Mouse (Mus musculus) neural tube, embryonic 11.5 days (tissue): ENCODE data around the gene Dgat2. TPM values are rescaled to one million over a fixed set of nuclear protein-coding genes. Genes with fewer than 3 reads are reported as not detected.

Source experiments
- ATAC-seq: fragments of 200-750 bp; cut with Nextera tagmentation; 2 replicates; pipeline ENCODE4 v1.8.0; 2017; ENCODE audit warnings: moderate number of reproducible peaks, mild to moderate bottlenecking, moderate TSS enrichment, moderate library complexity; ENCODE audit not compliant: insufficient read depth, low FRiP score, low TSS enrichment
- DNase-seq: peaks from one replicate; pipeline ENCODE4 v3.0.0-alpha.2; 2015; ENCODE audit warnings: low spot score
- H3K27ac ChIP-seq: fragments of 300-500 bp; sonication (generic); 2 replicates; pipeline ENCODE4 v1.5.1; 2014; ENCODE audit warnings: low read depth, mild to moderate bottlenecking, low read length
- H3K27me3 ChIP-seq: fragments of 300-500 bp; sonication (generic); 2 replicates; pipeline ENCODE4 v1.6.1; 2014; ENCODE audit warnings: mild to moderate bottlenecking, low read length, mixed read lengths; ENCODE audit not compliant: control insufficient read depth, insufficient read depth
- H3K36me3 ChIP-seq: fragments of 300-500 bp; sonication (generic); 2 replicates; pipeline ENCODE4 v1.6.1; 2014; ENCODE audit warnings: mild to moderate bottlenecking, low read length, moderate library complexity, mixed read lengths; ENCODE audit not compliant: control insufficient read depth, insufficient read depth
- H3K4me1 ChIP-seq: fragments of 300-500 bp; sonication (generic); 2 replicates; pipeline ENCODE4 v1.6.1; 2014; ENCODE audit warnings: low read length, mixed read lengths; ENCODE audit not compliant: control insufficient read depth, insufficient read depth
- H3K4me2 ChIP-seq: fragments of 300-500 bp; sonication (generic); 2 replicates; pipeline ENCODE4 v1.6.1; 2014; ENCODE audit warnings: low read depth, mild to moderate bottlenecking, moderate library complexity
- H3K4me3 ChIP-seq: fragments of 300-500 bp; sonication (generic); 2 replicates; pipeline ENCODE4 v1.5.1; 2014; ENCODE audit warnings: low read depth, low read length
- H3K9ac ChIP-seq: fragments of 300-500 bp; sonication (generic); 2 replicates; pipeline ENCODE4 v1.6.1; 2014; ENCODE audit warnings: mild to moderate bottlenecking, low read length
- H3K9me3 ChIP-seq: fragments of 300-500 bp; sonication (generic); 2 replicates; pipeline ENCODE4 v1.6.1; 2016; ENCODE audit warnings: low read length; ENCODE audit not compliant: control insufficient read depth
- WGBS: fragments of 180-500 bp; shearing (Covaris S2); extraction: QIAGEN DNeasy Blood & Tissue Kit; methylation state at CpG from one replicate; pipeline ENCODE4 v1.1.7; 2014; 5-methylcytosine and 5-hydroxymethylcytosine counted together
- polyA plus RNA-seq: library from polyadenylated mRNA; unstranded; fragments of >200 nt; fragmentation: Nextera tagmentation; extraction: Ambion mirVana; gene quantifications from 2 replicates; pipeline ENCODE4 v1.2.1, GENCODE M21; 2014

The Dgat2 gene
- polyA plus RNA-seq, 1 experiment from 2014 or later: 12.7 TPM

DNA sequence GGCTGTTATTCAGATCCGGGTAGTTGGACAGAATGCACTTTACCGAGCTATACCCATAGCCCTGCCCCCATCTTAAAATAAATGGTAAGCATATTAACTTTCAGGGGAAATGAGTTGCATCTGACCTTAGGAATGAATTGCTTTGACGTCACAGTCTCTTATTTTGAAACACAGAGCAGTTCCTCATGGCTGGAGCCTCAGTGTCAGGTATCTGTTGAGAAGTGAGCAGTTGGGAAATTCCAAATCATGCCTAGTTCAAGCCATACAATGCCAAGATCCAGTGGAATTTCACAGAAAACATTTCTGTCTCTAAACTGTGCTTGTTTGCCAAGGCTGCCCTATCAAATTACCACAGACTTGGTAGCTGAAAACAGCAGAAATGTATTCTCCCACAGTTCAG, 39.3 kb downstream of the Dgat2 start:
- H3K36me3 ChIP-seq: no peaks in the 10 kb centered on the region
- no peak overlapping the region for H3K4me2 ChIP-seq
- H3K4me3 ChIP-seq: no peak overlapping the region
- 80% methylated on average over 3 of the region's 3 CpGs for WGBS
- H3K9ac ChIP-seq: no peak overlapping the region
- no peaks in the 10 kb centered on the region for H3K9me3 ChIP-seq
- peaks cover 14% of the 10 kb centered on the region for H3K4me1 ChIP-seq
- no peaks in the 10 kb centered on the region for H3K27me3 ChIP-seq
- no peak for ATAC-seq
- H3K27ac ChIP-seq: no peak overlapping the region
- DNase-seq: no peak

DNA sequence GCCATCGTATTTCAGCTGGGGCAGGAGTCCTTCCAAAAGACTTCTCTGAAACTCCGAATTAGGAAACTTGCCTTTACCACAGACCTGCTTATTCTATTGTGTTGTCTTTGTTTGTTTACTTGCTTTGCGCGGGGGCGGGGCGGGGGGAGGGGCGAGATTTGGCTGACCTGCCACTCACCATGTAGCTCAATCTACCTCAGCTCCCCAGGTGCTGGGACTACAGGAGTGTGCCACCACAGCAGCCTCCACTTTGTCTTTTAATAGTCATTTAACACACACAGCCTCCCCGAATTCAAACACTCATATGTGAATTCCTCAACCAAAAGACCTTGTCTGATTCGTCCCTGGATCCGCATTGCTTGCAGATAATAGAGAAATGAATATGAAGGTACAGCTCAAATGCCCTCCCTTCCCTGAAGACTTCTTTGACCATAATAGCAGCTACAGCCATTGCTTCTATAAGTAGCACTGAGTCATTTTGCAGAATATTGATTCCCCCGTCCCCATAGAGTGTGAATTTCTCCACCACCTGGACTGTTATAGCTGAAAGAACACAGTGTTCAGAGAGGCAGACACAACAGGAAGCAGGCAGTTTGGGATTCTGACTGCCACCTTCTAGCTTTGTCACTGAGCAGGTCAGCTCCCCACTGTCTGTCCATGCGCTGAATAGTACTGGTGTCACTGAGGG, 40.5 kb downstream of the Dgat2 start:
- H3K27ac ChIP-seq: peak overlapping the region; percentile 4; the same call in 1 of the 2 replicates
- H3K9me3 ChIP-seq: no peaks in the 10 kb centered on the region
- no peak overlapping the region for H3K9ac ChIP-seq
- H3K4me1 ChIP-seq: peaks cover 14% of the 10 kb centered on the region
- ATAC-seq (no peak), DNase-seq (no peak)
- no peaks in the 10 kb centered on the region for H3K27me3 ChIP-seq
- H3K4me2 ChIP-seq: peak overlapping the region; percentile 52
- no peaks in the 10 kb centered on the region for H3K36me3 ChIP-seq
- H3K4me3 ChIP-seq: peak overlapping the region; percentile 99
- 37% methylated on average over 12 of the region's 12 CpGs for WGBS

DNA sequence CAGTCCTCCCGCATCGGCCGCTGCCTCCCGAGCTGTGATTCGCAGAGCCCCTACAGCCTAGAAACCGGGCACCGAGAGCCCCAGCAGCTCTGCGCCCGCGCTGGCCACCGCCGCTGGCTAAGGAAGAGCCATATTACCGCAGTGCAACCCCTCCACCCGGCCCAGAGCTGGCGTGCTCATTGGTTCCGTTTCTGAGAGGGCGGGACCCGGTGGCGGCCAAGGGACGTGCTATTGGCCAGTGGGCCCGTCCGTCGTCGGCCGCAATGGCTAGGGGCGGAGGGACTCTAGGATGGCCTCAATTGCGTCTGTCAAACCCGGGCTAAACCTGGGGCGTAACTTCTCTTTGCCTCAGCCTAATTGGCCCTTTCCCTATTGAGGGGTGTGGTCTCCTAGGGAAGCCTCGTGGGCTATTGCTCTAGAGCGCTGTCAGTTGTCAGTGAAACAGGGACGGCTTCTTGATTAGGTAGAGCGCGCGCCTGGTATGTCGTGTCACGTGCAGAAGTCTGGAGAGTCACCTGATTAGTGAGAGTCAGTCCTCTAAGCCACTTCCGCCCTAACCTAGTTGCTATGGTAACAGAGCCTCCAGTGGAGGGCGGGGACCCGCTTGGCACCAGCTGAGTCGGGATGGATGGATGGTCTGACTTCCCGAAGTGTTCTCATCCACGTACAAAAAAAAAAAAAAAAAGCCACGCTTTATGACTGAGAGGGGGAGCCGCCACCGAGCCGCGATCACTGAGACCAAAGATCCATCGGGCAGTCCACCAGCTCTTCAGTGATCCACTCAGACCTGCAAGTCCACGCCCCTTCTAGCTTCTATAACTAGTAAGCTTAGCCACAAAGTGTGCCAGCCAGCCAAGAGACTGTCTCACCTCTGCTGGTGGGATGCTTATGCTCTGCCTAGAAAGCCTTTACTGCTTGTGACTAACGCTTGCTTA, 41.3 kb downstream of the Dgat2 start, which contains the start of gene Uvrag:
Gene Uvrag, minus strand, starts transcription at position 158 of the 935 bp plus-strand sequence.
- Histone ChIP-seq H3K9ac (peak within 1 kb of the TSS; percentile 89), H3K4me1 (peaks cover 14% of the 10 kb centered on the region), H3K27me3 (no peaks in the 10 kb centered on the region), H3K27ac (peak within 1 kb of the TSS; percentile 70), H3K36me3 (no peaks in the 10 kb centered on the region), H3K4me3 (peak within 1 kb of the TSS; percentile 99), H3K4me2 (peak within 1 kb of the TSS; percentile 86), H3K9me3 (no peaks in the 10 kb centered on the region)
- DNase-seq: peak; percentile 98
- ATAC-seq: peak; percentile 98
- under 1% methylated on average over 51 of the region's 51 CpGs for WGBS

DNA sequence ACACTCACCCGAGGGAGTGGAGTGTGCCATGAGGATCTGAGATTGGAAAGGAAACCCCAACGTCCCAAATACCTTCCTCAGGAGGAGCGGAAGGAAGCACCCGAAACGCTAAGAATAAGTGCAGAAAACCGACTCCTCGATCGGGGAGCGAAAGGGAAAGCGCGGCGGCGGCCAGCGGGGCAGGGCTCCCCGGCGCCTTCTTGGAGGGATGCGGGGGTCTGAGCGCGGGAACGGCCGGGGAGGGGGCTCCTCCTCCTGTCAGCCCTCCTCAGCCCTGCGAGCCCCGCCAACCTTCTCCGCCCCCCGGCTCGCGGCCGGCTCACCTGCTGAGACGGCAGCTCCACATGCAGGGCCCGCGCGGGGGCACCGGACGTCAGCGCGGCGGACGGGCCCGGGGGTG, 42.0 kb downstream of the Dgat2 start:
- no peaks in the 10 kb centered on the region for H3K9me3 ChIP-seq
- H3K36me3 ChIP-seq: no peaks in the 10 kb centered on the region
- H3K27ac ChIP-seq: peak overlapping the region; percentile 70
- DNase-seq: no peak
- peak overlapping the region; percentile 86 for H3K4me2 ChIP-seq
- under 1% methylated on average over 26 of the region's 39 CpGs for WGBS
- H3K4me3 ChIP-seq: peak overlapping the region; percentile 99
- peak overlapping the region; percentile 89 for H3K9ac ChIP-seq
- H3K27me3 ChIP-seq: no peaks in the 10 kb centered on the region
- H3K4me1 ChIP-seq: peaks cover 14% of the 10 kb centered on the region
- peak; percentile 3 for ATAC-seq

DNA sequence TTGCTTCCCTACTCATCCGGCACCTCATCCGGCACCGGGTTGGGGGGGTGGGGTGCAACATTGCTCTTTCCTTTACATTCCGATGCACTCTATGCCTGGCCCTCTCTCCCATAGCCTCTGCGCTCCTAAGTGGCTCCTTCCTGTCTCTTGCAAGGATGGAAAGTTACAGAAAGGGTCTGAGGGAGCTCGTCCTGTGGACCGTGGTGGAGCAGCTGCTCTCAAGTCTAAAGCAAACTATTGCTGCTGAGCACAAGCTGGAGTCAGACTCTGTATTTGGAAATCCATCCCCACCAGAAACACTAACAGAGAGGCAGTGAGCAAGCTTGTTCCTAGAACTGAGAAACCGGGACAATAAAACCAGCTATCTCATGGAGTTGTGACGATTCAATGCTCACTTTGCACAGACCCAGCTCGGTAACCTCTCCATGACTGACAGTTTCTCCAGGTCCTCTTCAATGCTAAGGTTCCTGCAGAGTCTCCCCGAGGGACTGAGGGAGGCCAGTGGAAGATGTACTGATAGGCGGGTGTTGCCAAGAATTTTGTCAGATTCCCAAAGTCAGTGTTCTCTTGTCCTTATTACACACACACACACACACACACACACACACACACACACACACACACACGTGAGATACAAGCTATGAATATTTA, 42.6 kb downstream of the Dgat2 start:
- Histone ChIP-seq H3K4me3 (peak overlapping the region; percentile 99), H3K4me1 (peaks cover 14% of the 10 kb centered on the region), H3K9ac (peak overlapping the region; percentile 89), H3K36me3 (no peaks in the 10 kb centered on the region), H3K4me2 (peak overlapping the region; percentile 86), H3K27me3 (no peaks in the 10 kb centered on the region), H3K9me3 (no peaks in the 10 kb centered on the region), H3K27ac (no peak overlapping the region)
- ATAC-seq (no peak), DNase-seq (peak; percentile 21)
- under 1% methylated on average over 13 of the region's 13 CpGs for WGBS

DNA sequence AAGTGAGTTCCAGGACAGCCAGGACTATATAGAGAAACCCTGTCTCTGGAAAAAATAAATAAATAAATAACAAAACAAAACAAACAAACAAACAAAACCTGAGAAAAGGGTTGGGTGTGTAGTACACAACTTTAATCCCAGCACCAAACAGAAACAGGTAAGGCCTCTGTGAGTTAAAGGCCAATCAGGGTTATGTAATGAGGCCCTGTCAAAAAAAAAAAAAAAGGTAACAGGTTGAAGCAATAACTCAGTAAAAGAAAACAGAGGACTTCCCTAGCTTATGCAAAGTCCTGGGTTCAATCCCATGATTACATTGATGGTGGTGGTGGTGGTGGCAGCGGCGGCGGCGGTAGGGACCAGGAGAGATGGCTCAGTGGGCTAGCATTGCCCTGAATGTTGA, 45.0 kb downstream of the Dgat2 start:
- DNase-seq: no peak
- no peaks in the 10 kb centered on the region for H3K36me3 ChIP-seq
- no peak overlapping the region for H3K27ac ChIP-seq
- H3K4me3 ChIP-seq: no peak overlapping the region
- no peaks in the 10 kb centered on the region for H3K9me3 ChIP-seq
- no peaks in the 10 kb centered on the region for H3K27me3 ChIP-seq
- no peak overlapping the region for H3K4me2 ChIP-seq
- no peak for ATAC-seq
- 98% methylated on average over 4 of the region's 4 CpGs for WGBS
- no peak overlapping the region for H3K9ac ChIP-seq
- peaks cover 14% of the 10 kb centered on the region for H3K4me1 ChIP-seq

DNA sequence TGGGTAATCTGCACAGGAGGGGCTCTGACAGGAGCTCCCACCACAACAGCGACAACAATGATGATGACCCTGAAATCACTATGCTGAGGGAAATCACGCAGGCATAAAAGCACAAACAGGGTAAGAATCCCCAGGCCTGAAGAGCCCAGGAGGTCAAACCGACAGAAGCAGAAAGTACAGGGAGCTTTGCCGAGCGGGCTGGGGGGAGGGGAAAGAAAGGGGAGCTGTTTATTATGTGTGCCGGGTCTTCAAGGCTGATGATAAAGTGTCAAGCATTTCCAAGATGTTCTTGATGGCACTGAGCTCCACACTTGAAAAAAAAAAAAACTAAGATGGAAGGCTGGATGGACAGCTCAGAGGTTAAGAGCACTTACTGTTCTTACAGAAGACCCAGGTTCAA, 45.7 kb downstream of the Dgat2 start:
- H3K4me1 ChIP-seq: peaks cover 12% of the 10 kb centered on the region
- no peaks in the 10 kb centered on the region for H3K27me3 ChIP-seq
- H3K9ac ChIP-seq: no peak overlapping the region
- no peak for ATAC-seq
- no peak overlapping the region for H3K4me3 ChIP-seq
- no peak overlapping the region for H3K4me2 ChIP-seq
- no peaks in the 10 kb centered on the region for H3K9me3 ChIP-seq
- no peaks in the 10 kb centered on the region for H3K36me3 ChIP-seq
- H3K27ac ChIP-seq: no peak overlapping the region
- 51% methylated on average over 6 of the region's 6 CpGs for WGBS
- DNase-seq: no peak

DNA sequence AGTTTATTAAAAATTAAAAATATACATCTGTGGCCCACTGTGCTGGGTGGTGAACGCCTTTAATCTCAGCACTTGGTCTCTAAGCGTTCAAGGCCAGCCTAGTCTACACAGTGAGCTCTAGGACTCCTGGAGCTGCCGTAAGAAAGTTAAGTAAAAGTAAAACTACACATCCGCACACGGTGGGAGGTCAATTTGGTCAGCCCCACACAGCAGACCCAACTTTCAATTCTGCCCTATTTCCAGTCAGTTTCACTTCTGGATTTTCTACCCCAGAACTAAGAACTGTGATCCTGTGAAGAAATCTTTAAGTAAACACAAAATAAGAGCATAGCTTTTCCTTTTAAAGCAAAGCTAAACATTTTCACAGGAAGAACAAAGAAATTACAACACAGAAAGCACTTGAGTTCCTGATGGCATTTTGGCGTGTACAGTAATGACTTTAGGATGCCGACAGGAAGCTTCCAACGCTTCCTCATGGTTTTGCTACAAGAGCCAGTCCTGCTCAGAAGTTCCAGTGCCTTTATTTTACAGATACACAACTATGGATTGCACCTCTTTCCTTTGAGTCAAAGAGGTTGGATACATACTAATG, 48.6 kb downstream of the Dgat2 start:
- Histone ChIP-seq H3K4me2 (no peak overlapping the region), H3K27me3 (no peaks in the 10 kb centered on the region), H3K9ac (no peak overlapping the region), H3K27ac (no peak overlapping the region), H3K9me3 (no peaks in the 10 kb centered on the region), H3K36me3 (no peaks in the 10 kb centered on the region), H3K4me3 (no peak overlapping the region), H3K4me1 (no peaks in the 10 kb centered on the region)
- WGBS: 91% methylated on average over 8 of the region's 8 CpGs
- DNase-seq (no peak), ATAC-seq (no peak)
